Mouse (Mus musculus) thymus, adult 2 months (tissue): ENCODE measurements around the gene Tnrc6b. TPM values are rescaled to one million over a fixed set of nuclear protein-coding genes. Genes with fewer than 3 reads are reported as not detected.

Experiments
- DNase-seq: peaks from one replicate; pipeline ENCODE4 v3.0.0; 2021
- H3K27ac ChIP-seq: fragments of 200-500 bp; 2 replicates; pipeline ENCODE4 v1.5.1; 2012; ENCODE audit warnings: low read length, control low read depth; ENCODE audit not compliant: control insufficient read depth, insufficient read depth
- H3K27me3 ChIP-seq: fragments of 200-500 bp; 2 replicates; pipeline ENCODE4 v1.6.1; 2012; ENCODE audit warnings: mild to moderate bottlenecking, low read length, moderate library complexity, mixed read lengths; ENCODE audit not compliant: control insufficient read depth, insufficient read depth
- H3K36me3 ChIP-seq: fragments of 200-500 bp; 2 replicates; pipeline ENCODE4 v1.6.1; 2012; ENCODE audit warnings: mild to moderate bottlenecking, low read length, moderate library complexity; ENCODE audit not compliant: control insufficient read depth, insufficient read depth
- H3K4me1 ChIP-seq: fragments of 200-500 bp; replicated peaks from 2 replicates; pipeline ENCODE4 v1.6.1; 2012; ENCODE audit warnings: low read length; ENCODE audit not compliant: control insufficient read depth, insufficient read depth
- H3K4me3 ChIP-seq: fragments of 200-500 bp; 2 replicates; pipeline ENCODE4 v1.5.1; 2012; ENCODE audit warnings: mild to moderate bottlenecking, low read length, control low read depth, moderate library complexity; ENCODE audit not compliant: control insufficient read depth, insufficient read depth
- CTCF ChIP-seq: fragments of 200-500 bp; IDR thresholded peaks from 2 replicates; pipeline ENCODE4 v1.5.1; 2012; ENCODE audit warnings: mild to moderate bottlenecking, control low read depth, low read length, moderate library complexity, borderline replicate concordance; ENCODE audit not compliant: control insufficient read depth, poor library complexity, insufficient read depth; ENCODE audit errors: extremely low read depth
- POLR2A ChIP-seq: fragments of 200-500 bp; IDR thresholded peaks from 2 replicates; pipeline ENCODE4 v1.6.1; 2012; ENCODE audit warnings: mild to moderate bottlenecking, low read length, control low read depth, moderate library complexity; ENCODE audit not compliant: control insufficient read depth, poor library complexity, insufficient read depth; ENCODE audit errors: extremely low read depth
- WGBS: fragments of 180-500 bp; shearing (Covaris S2); methylation state at CpG from one replicate; pipeline ENCODE4 v1.1.7; 2018; 5-methylcytosine and 5-hydroxymethylcytosine counted together
- polyA plus RNA-seq: library from polyadenylated mRNA; depleted of rRNA; stranded (reverse); fragments of >200 nt; gene quantifications from 2 replicates; pipeline ENCODE4 v1.2.3, GENCODE M21; 2012

Tnrc6b gene
- polyA plus RNA-seq, 1 experiment = 57.9 TPM

- no peaks in the 10 kb centered on the region for H3K36me3 ChIP-seq
- no peak for DNase-seq
- no peak overlapping the region for H3K4me3 ChIP-seq
- TF ChIP-seq POLR2A = no peak
- no peak for TF ChIP-seq CTCF
- WGBS = 62% methylated on average over 6 of the region's 6 CpGs
- H3K4me1 ChIP-seq = peaks cover 16% of the 10 kb centered on the region
- H3K27me3 ChIP-seq = no peaks in the 10 kb centered on the region; the same call in 1 of the 2 replicates
- no peak overlapping the region for H3K27ac ChIP-seq
These were observed 36.4 kb upstream of the Tnrc6b start for GRCm38 (mm10) chr15:80674700-80675099.

DNA sequence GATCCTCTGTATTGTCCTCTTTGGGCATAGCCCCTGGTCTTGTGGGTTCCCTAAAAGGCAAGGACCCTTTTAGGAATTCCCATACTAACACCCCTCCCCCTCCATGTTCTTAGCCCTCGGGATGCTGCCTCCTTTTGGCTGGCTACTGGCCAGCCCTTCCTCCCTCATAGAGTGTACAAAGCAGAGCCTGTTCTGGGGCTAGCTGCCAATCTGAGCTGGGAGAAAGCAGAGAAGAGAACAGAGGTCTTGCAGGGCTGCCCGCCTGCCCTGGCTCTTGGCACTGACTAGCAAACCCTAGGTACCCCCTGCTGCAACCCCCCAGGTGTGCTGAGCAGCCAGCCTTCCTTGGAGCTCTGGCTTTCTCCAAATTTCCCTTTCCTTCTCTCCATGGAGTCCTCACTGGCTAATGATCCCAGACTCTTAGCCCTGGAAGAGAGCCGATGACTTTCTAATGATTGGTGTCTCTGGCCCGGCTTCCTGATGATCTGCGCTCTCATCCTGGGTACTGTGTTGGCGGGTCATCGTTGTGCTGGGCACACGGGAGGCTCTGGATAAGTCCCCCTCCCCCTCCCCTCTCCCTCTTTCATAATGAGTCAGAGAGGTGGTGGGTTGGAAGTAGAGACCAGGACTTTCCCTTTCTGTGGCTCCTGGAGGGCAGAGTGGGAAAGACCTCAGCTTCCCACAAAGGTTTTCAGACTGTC is 31.4 kb upstream of the Tnrc6b start:
- no peak for DNase-seq
- Histone ChIP-seq H3K4me3 (no peak overlapping the region), H3K4me1 (peaks cover 45% of the 10 kb centered on the region), H3K27me3 (no peaks in the 10 kb centered on the region), H3K27ac (no peak overlapping the region), H3K36me3 (no peaks in the 10 kb centered on the region)
- 85% methylated on average over 8 of the region's 8 CpGs for WGBS
- TF ChIP-seq CTCF (no peak), POLR2A (no peak)

DNA sequence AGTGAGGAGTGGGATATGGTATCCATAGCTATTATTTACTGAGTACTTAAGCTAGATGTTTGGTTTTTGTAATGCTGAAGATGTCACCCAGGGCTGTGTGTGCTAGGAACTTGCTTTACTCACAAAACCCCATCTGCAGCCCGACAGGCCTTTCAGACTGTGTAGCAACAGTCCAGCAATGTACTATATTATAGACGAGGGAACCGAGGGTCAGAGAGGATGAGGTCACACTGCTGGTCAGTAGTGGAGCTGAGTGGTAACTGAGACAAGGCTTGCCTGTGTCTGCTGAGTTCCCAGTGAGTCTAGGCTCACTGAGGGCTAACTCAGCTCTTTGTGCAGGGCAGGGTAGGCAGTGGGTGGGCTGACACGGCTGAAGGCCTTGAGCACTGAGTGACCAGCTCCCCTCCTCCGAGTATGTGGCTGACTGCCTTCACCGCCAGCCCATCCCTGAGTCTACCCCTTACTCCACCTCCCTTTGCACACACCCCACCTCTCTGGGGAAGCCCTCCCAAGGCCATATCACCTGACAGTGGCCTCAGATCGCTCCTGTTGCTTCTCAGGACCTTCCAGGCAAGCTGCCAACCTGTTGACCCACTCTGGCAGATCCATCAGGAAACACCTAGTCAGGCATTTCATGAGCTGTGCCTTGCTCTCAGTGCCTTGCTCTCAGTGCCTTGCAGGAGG is 30.6 kb upstream of the Tnrc6b start:
- H3K27ac ChIP-seq = no peak overlapping the region; the same call in 1 of the 2 replicates
- TF ChIP-seq CTCF (no peak), POLR2A (no peak)
- DNase-seq = no peak
- peaks cover 47% of the 10 kb centered on the region for H3K4me1 ChIP-seq
- WGBS = 89% methylated on average over 7 of the region's 7 CpGs
- H3K4me3 ChIP-seq = no peak overlapping the region
- no peaks in the 10 kb centered on the region for H3K27me3 ChIP-seq
- H3K36me3 ChIP-seq = no peaks in the 10 kb centered on the region

DNA sequence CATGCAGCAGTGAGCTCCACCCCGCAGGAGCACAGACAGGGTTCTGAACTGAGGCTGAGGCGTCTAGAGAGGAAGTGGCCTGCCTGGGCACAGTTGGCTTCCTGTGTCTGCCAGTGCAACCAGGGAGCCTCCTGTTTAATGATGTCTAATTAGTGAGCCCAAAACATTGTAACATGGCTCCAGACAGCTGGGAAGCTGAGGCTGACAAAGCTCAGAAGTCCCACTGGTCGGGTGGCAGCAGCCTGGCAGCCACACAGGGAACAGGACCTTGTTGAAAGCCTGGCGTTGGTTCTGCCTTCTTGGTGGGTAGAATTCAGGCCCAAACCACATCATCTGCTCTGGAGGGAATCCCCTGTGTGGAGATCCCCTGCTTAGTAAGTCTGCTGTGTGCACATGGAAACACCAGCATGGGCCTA is 29.6 kb upstream of the Tnrc6b start:
- Histone ChIP-seq H3K27ac (peak overlapping the region; percentile 57), H3K27me3 (no peaks in the 10 kb centered on the region)
- WGBS = 10% methylated on average over 4 of the region's 4 CpGs

GRCm38 (mm10) chr15:80682343-80682742 is 28.8 kb upstream of the Tnrc6b start:
- TF ChIP-seq POLR2A (no peak), CTCF (no peak)
- DNase-seq = no peak
- Histone ChIP-seq H3K4me1 (peaks cover 47% of the 10 kb centered on the region), H3K4me3 (no peak overlapping the region), H3K27ac (no peak overlapping the region), H3K27me3 (no peaks in the 10 kb centered on the region), H3K36me3 (no peaks in the 10 kb centered on the region)
- WGBS = 94% methylated on average over 8 of the region's 8 CpGs

More for the DNA sequence above, 29.6 kb upstream of the Tnrc6b start:
- H3K4me3 ChIP-seq = no peak overlapping the region
- peaks cover 47% of the 10 kb centered on the region for H3K4me1 ChIP-seq
- DNase-seq = peak; percentile 56
- TF ChIP-seq CTCF (no peak), POLR2A (no peak)
- no peaks in the 10 kb centered on the region for H3K36me3 ChIP-seq

- no peak overlapping the region for H3K27ac ChIP-seq
- H3K4me1 ChIP-seq = peaks cover 47% of the 10 kb centered on the region
- H3K4me3 ChIP-seq = no peak overlapping the region
- DNase-seq = no peak
- no peaks in the 10 kb centered on the region for H3K27me3 ChIP-seq
- no peaks in the 10 kb centered on the region for H3K36me3 ChIP-seq
- TF ChIP-seq POLR2A (no peak), CTCF (no peak)
- 82% methylated on average over 6 of the region's 6 CpGs for WGBS
These were observed 28.0 kb upstream of the Tnrc6b start for GRCm38 (mm10) chr15:80683151-80683550.
